Mouse (Mus musculus): ENCODE measurements around the gene Vmn1r26. TPM values are rescaled to one million over a fixed set of nuclear protein-coding genes. Genes with fewer than 3 reads are reported as not detected.
"Not testable (repeated sequence)": the region's sequence is repeated elsewhere in the genome, so short reads cannot be mapped to it uniquely, and the experiment has no call there.

Gene Vmn1r26
- total RNA-seq (2022): not detected

DNA sequence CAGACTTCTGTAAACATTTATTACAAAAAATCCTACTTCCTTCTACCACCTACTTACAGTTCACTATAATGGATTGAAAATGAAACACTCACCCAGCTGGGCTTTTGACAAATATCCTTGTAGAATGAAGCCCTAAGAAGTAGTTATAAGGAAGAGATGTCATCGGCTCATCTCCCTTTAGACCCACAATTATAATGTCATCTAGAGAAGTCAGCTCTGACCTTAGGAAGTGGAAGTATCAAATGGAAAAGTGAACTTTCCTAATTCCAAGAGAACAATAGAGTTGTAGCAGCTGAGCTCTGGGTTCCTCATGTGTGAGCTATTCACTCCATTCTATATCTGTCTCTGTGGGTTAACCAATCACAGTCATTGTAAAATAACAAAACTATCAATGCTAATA, at the start of gene Vmn1r26:
Gene Vmn1r26 (minus strand): TSS at position 101 of the 400 bp plus-strand sequence.
- DNase-seq (ENCODE audit: low spot score): no peak

DNA sequence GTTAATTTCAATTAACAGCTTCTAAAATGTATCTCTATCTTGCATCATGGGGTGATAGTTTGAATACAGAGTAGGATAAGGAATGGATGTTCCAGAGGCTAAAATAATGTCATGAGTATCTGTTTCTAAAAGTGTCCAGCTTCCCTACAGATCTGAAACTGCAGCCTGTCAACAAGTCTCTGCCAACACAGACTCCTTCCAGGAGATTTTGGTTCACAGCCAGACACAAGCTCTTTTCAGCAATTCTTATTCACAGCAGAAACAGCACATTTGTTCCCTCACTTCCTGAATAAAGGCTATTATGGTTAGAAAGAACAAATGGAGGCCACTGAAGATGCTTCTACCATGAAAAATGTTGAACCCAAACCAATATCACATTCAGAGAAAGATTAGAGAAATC, 29.1 kb upstream of the Vmn1r26 start:
- DNase-seq (ENCODE audit: low spot score): no peak

DNA sequence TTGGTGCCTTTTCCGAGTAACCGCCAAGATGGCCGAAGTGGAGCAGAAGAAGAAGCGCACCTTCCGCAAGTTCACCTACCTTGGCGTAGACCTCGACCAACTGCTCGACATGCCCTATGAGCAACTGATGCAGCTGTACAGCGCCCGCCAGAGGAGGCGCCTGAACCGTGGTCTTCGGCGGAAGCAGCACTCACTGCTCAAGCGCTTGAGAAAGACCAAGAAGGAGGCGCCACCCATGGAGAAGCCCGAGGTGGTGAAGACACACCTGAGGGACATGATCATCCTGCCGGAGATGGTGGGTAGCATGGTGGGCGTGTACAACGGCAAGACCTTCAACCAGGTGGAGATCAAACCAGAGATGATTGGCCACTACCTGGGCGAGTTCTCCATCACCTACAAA, 2.5 kb upstream of the Vmn1r26 start:
- DNase-seq (ENCODE audit: low spot score): not testable (repeated sequence)

DNA sequence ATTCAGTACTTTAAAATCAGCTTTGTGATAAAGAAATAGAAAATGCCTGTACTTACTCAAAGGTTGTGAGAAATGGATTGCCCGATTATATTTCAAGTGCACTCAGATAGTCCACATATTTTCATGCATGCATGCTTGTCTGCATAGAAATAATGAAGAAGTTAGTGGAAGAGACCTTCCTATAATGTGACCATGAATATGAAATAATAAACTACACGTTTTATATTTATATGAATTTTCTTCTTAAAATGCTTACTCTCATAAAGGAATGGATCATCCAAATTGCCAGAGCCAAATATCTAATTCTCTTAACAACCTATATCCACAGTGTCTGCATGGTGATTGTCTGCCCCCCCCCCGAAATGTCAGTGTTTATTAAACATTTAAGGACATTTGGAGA, 34.2 kb downstream of the Vmn1r26 start, which contains the start of gene Vmn1r25:
Gene Vmn1r25 (minus strand): TSS at position 101 of the 400 bp plus-strand sequence.
- no peak for DNase-seq (ENCODE audit: low spot score)

DNA sequence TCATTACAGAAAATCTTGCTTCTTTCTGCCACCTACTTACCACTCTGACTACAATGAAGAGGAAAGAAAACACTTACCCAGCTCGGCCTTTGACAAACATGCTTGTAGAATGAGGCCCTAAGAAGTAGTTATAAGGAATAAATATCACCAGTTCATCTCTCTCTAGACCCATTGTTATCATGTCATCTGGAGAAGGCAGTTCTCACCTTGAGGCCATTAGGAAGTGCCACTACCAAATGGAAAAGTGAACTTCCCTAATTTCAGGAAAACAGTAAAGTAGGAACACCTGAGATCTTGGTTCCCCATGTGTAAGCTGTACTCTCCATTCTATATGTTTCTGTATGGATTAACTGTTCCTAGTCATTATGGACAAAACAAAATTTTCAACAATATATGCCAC, 53.6 kb downstream of the Vmn1r26 start, which contains the start of gene Vmn1r24:
Gene Vmn1r24 (minus strand): TSS at position 101 of the 400 bp plus-strand sequence.
- not testable (repeated sequence) for DNase-seq (ENCODE audit: low spot score)

Other genes starting within 250 kb of the Vmn1r26 start
- gene Vopp1, start 190.0 kb downstream of the Vmn1r26 start, total RNA-seq (2022): 10 to 100 TPM; 19.0 to 22.8 (median 20.4) TPM
- gene Vmn1r21, start 164.8 kb downstream of the Vmn1r26 start, total RNA-seq (2022): not detected
- gene Vmn1r22, start 107.1 kb downstream of the Vmn1r26 start, total RNA-seq (2022): not detected
- not detected for gene Vmn1r23, start 88.3 kb downstream of the Vmn1r26 start, total RNA-seq (2022)
- not detected for gene Vmn1r24, start 53.7 kb downstream of the Vmn1r26 start, total RNA-seq (2022)
- gene Vmn1r25, start 34.3 kb downstream of the Vmn1r26 start, total RNA-seq (2022): not detected
- not detected for gene Vmn1r27, start 203.7 kb upstream of the Vmn1r26 start, total RNA-seq (2022)
- not detected for gene Vmn1r28, start 246.9 kb upstream of the Vmn1r26 start, total RNA-seq (2022)

All from heart, adult 8-10 months (tissue).